Mouse (Mus musculus) cerebellum, adult 11-12 months (tissue): ENCODE results near the gene Guk1.
A peak's percentile ranks its signal among the peaks of the same experiment; 100 is the strongest.
"Not testable (repeated sequence)": the region's sequence is repeated elsewhere in the genome, so short reads cannot be mapped to it uniquely, and the experiment has no call there.

Experiments used
- DNase-seq: peaks from one replicate; pipeline ENCODE4 v3.0.0; 2022

Gene Guk1

GRCm38 (mm10) chr11:59192059-59192386, at the start of gene Guk1:
Guk1 (minus strand) TSS chr11:59192212.
- DNase-seq, result no peak

DNA sequence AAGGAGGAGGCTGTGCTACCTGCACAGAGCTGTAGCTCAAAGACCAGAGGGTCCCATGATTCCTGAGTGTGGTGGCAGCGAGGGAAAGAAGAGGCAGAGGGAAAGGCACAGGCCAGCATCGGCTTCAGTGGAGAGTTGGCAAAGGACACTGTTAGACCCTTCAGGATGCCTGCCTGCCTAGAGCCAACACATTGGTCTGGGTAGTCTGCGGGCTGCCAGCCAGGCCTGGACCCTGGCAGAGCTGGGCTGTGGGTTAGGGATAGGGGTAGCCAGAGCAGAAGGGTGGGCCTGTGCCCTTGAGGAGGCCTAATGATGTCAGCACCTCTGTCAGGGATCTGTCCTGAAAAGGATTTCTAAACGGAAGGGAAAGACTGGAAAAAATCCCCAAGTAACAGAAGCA, 47.8 kb upstream of the Guk1 start:
- no peak for DNase-seq

- DNase-seq, result no peak
These were observed 47.4 kb upstream of the Guk1 start for GRCm38 (mm10) chr11:59239428-59239785.

DNA sequence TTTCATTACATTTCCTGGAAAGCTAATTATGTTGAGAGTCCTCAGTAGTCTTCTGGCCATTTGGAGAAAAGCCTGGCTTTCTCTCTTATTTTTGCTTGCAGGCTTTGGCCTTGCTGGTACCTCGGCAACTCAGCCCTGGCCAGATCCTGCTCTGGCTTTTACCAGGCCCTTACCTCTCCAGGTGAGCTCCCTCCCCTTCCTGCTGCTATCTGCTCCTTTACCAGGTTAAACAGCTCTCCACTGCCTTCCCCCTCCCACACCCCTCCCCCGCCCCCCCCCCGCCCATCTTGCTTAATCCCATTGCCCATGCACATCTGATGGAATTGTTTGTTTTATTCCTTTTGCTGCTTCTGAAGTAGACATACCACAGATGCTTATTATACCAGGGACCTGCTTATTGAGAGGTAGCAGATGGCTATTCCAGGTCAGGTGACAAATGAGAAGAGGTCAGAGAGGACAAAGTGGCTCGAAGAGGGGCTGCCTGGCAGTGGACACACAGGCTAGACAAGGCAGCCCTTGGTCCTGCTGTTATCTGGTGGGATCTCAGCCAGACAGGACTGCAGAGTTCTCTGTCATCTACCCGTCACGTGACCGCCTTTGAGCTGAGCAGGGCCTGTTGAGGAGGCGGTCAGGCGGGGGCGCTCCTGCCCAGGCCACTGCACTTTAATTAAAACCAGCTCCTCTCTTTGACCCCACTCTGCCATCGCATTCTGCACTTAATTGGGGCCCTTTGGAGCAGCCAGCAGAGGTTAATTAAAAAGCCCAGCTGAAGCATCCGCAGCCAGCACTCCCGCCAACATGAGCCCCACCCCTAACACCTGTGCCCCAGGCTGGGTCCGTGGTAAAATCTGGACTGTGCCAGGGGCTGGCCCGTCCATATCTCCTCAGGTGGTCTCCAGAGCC, 46.8 kb upstream of the Guk1 start:
- peak; percentile 87 for DNase-seq

GRCm38 (mm10) chr11:59232797-59233196, 40.8 kb upstream of the Guk1 start:
- DNase-seq, result no peak

DNA sequence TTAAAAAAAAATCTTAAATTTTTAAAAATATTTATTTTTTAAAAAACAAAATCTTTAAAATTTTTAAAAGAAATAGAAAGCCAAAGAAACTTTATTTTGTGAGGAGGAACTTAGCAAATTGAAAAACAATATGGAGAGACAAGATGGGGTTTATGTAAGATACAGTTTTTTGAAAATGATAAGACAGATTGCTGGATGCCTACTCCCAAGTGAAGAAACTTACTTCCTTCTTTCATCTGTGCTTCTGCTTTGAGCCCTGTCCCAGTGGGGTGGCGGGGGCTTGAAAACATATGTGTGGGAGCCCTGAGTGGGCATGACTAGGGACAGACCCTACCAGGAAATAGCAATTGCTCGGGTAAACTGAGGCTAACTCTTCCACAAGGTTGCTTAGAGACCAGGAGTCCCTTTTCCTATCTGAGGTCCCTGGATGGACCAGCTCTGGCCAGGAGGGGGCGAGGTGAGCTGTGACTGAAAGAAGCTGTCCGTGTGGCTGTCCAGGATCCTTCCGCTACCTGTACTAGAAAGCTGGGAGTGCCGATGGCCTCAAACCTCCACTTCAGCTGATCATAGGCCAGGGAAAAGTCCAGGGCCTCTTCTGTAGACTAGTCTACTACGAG, 38.2 kb upstream of the Guk1 start:
- peak; percentile 57 for DNase-seq

GRCm38 (mm10) chr11:59228122-59228953, 36.3 kb upstream of the Guk1 start, which contains the start of gene Arf1:
Arf1 (minus strand) TSS chr11:59228270.
- peak; percentile 96 for DNase-seq

DNA sequence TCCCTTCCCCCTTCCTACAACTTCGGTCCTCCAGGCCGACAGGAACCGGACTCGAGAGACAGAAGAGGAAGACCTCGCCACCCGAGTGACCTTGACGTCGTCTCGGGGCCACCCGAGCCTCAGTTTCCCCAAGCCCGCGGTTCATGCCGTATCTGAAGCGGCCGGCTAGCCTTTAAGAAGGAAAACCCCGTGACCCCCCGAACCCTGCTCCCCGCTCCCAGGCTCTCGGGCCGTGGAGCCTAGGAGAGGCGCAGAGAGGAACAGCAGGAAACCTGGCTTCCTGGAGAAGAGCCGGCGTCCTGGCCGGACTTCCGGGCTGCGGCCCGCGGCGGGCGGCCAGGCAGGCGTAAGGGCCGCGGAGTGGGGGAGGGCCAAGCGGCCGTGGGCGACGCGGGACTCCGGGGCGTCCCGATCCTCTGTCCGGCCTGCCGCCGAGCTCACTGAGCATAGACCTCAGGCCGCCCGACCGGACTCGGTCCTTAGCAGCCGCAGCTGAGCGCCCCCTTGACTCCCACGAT, 35.7 kb upstream of the Guk1 start:
- no peak for DNase-seq

- DNase-seq, result no peak
These were observed 35.0 kb upstream of the Guk1 start for GRCm38 (mm10) chr11:59226787-59227603.

GRCm38 (mm10) chr11:59226251-59226650, 34.2 kb upstream of the Guk1 start:
- no peak for DNase-seq

DNA sequence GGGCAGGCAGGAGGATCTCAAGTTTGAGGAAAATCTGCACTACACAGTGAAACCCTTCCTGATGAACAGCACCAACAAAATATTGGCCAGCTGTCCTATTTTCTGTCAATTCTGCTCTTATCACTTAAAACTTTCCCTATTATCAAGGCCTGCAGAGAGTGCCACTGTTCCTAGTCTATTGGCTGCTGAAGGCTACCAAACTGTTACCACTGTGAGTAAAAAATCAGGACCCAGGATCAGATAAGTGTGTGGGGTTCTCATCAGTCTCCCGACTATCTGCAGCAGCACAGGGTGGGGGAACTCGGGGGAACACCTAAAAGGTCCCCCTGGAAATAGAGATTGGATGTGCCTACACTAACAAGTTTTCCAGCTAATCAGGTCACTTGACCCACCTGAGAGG, 33.2 kb upstream of the Guk1 start:
- no peak for DNase-seq

DNA sequence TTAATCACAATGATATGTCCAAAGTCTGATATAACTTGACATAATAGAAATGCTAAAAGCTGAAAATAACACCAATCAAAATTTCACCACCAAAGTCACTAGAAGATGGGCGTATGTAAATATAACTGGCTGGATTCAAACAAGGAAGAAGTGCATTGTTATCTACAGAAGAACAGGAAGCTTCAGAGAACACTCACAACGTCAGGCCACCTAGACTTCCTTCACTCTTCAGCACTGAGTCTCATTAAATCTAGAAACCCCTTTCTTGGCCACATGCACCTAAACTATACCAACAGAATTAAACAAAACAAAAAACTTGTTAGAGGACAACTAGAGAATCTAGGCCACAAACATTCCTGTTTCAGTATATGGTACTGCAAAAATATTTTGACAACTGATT, 32.5 kb upstream of the Guk1 start:
- no peak for DNase-seq

DNA sequence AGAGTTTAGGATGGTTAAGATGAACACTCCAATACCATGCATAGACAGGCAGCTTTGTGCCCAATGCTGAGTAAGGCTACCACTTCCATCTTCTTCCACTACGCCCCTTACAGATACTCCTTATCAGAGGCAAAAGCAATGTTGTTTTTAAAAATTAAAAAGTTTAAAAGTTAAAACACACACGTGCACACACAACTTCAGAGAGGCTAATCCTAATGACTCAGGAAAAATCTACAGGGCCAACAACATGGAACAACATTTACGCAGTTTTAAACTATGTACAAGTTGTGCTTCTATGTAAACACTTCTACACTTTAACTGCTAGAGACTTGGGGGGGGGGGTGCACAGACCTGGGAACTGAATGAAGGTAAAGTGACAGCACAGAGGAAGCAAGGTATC, 32.0 kb upstream of the Guk1 start:
- no peak for DNase-seq

DNA sequence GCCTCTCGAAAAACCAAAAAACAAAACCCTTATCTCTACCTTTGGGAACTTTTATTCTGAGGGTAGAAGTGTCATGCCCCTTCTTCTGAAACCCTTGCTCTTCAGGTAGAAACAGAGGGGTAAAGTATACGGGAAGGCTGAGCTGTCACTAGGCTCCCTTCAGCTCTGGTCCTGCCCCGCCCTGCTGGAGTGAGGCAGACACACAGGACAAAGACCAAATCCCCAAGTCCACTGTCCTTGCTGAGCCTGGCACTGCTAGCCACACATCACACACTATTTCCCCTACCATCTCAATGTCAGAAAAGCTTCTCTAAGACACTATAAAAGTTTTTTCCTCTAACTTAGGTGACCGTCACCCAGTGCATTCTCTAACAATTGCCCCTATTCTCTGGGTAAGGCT, 30.3 kb upstream of the Guk1 start:
- no peak for DNase-seq

DNA sequence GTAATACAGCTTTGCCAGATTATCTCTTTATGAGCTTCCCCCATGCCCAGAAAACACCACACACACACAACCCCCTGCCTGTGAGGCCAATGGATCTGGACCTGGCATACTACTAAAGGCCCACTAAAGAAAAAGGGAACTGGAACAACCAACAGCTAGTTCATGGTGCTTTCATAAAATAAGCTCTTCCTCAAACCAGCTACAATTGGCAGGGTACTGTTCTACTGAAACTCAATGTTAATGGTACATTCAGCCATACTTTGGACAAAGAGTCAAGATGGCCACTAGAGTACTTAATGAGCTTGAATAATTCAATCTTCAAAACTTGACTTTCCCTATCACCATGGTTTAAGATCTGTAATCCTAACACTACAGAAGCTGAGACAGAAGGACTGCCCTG, 29.6 kb upstream of the Guk1 start:
- no peak for DNase-seq

DNA sequence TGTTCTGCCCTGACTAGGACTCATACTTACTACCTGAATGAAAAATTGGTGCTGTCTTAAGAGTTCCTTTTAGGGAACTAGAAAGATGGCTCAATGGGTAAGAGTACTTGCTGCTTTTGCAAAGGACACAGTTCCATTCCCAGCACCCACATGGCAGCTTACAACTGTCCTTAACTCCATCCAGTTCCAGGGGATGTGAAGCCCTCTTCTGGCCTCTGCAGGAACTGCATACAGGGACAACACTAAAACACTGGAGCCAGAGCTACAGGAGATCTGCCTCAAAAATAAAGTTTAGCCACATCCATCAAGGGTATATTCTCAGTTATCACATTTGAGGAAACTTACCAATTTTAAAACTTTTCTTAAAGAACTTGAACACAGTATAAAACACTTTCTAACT, 27.1 kb upstream of the Guk1 start:
- DNase-seq, result no peak

GRCm38 (mm10) chr11:59218389-59218998, 26.5 kb upstream of the Guk1 start:
- no peak for DNase-seq

- no peak for DNase-seq
These were observed 24.9 kb upstream of the Guk1 start for GRCm38 (mm10) chr11:59216955-59217354.

DNA sequence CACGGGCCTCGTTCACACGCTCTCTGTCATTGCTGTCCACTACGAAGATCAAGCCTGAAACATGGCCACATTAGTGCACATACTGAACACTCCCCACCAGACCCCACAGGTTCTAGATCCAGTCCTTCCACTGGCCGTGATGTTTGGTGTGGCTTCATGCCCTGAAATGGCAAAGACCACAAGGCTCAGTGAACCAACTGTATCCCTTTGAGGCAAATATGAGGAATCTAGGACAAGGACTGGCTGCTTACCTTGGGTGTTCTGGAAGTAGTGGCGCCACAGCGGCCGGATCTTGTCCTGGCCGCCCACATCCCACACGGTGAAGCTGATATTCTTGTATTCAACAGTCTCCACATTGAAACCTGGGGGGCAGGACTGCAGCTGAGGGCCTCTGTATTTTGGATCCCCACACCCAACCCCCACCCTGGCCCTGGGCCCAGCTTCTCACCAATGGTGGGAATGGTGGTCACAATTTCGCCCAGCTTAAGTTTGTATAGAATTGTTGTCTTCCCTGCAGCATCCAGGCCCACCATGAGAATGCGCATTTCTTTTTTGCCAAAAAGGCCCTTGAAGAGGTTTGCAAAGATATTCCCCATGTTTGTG, 21.0 kb upstream of the Guk1 start:
- no peak for DNase-seq

- not testable (repeated sequence) for DNase-seq
These were observed 20.3 kb upstream of the Guk1 start for GRCm38 (mm10) chr11:59212320-59212719.

DNA sequence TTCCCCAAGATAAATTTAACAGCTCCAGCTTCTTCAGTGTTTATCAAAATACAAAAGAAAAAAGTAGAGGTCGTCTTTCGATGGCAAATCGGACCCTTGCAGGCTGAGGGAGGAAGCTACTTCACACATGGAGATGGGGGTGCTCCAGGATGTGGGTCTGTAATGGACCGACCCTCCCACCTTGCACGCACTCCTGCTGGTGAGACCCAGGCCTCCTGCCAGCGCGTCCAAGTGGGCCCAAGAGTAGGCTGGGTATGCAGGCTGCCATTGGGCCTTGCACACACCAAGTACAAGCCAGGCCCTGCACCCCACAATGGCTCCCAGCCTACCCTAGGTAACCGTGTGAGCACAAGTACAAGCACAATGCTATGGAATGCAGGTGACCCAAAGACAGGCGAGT, 19.5 kb upstream of the Guk1 start:
- not testable (repeated sequence) for DNase-seq

- no peak for DNase-seq
These were observed 18.0 kb upstream of the Guk1 start for GRCm38 (mm10) chr11:59210020-59210419.
